Mouse (Mus musculus): ENCODE data around the gene Plekha1.

DNA sequence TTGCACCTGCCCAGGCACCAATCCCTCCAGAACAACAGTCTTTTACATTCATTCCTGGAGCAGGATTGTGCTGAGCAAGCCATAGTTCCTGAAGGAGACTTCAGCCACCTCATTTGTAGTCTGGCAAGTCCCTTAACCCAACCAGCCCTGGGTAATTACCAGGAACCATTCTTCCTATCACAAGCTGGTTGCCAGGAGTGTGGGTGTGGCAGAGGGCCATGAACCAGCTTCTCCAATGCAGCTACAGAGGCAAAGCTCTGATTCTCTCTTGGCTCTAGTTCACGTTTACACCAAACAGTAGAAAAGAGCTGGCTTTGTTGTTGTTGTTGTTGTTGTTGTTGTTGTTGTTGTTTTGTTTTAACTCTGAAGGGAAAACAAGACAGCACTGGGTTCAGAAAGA lies 3.1 kb upstream of the Plekha1 start:
- TF ChIP-seq POLR2A (IDR thresholded peaks at IDR 0.05; ENCODE audit: extremely low read depth, insufficient read depth, low read length): no peak
- no peak for TF ChIP-seq CTCF (IDR thresholded peaks at IDR 0.05; ENCODE audit: extremely low read depth, insufficient read depth, low read length)
